Mouse (Mus musculus) MEL (cell line): ENCODE measurements around the gene Far2. TPM values are rescaled to one million over a fixed set of nuclear protein-coding genes. Genes with fewer than 3 reads are reported as not detected.

Source experiments
- DNase-seq: peaks from one replicate; pipeline ENCODE4 v3.0.0; 2011; ENCODE audit warnings: low read depth, low spot score
- H3K27ac ChIP-seq: 2 replicates; pipeline ENCODE4 v1.5.1; 2012; ENCODE audit warnings: low read depth, mild to moderate bottlenecking, control low read depth, low read length, moderate library complexity; ENCODE audit not compliant: control insufficient read depth
- H3K27me3 ChIP-seq, 2 experiments: fragments of 150-350 bp in 1 of 2; sonication (generic) in 1 of 2; 2 replicates each; pipeline ENCODE4 v1.6.1; 2012; ENCODE audit warnings: low read length in 2 of 2, mild to moderate bottlenecking in 2 of 2, improper control_type of control experiment in 1 of 2, moderate library complexity in 1 of 2; ENCODE audit not compliant: insufficient read depth in 2 of 2, control insufficient read depth in 1 of 2
- H3K36me3 ChIP-seq, 2 experiments: 2 replicates each; pipeline ENCODE4 v1.6.1; 2012 to 2014; ENCODE audit warnings: low read length in 2 of 2, improper control_type of control experiment in 1 of 2, inconsistent platforms in 1 of 2, mild to moderate bottlenecking in 1 of 2; ENCODE audit not compliant: insufficient read depth in 2 of 2, control insufficient read depth in 1 of 2
- H3K4me1 ChIP-seq, 2 experiments: fragments of 150-350 bp in 1 of 2; sonication (generic) in 1 of 2; 2 replicates each; pipeline ENCODE4 v1.6.1; 2012; ENCODE audit warnings: low read length in 2 of 2, improper control_type of control experiment in 1 of 2, mild to moderate bottlenecking in 1 of 2; ENCODE audit not compliant: insufficient read depth in 2 of 2, control insufficient read depth in 1 of 2
- H3K4me3 ChIP-seq, 2 experiments: fragments of 150-350 bp in 1 of 2; sonication (generic) in 1 of 2; 2 replicates each; pipeline ENCODE4 v1.5.1; 2012; ENCODE audit warnings: low read depth in 2 of 2, low read length in 2 of 2, mild to moderate bottlenecking in 2 of 2, moderate library complexity in 2 of 2, control low read depth in 1 of 2, improper control_type of control experiment in 1 of 2; ENCODE audit not compliant: control insufficient read depth in 1 of 2, insufficient read depth in 1 of 2
- H3K79me2 ChIP-seq: 2 replicates; pipeline ENCODE4 v1.6.1; 2012; ENCODE audit warnings: mild to moderate bottlenecking, low read length, moderate library complexity; ENCODE audit not compliant: control insufficient read depth, poor library complexity, insufficient read depth
- H3K9ac ChIP-seq: 2 replicates; pipeline ENCODE4 v1.6.1; 2012; ENCODE audit warnings: low read depth, mild to moderate bottlenecking, control low read depth, low read length, moderate library complexity; ENCODE audit not compliant: control insufficient read depth, poor library complexity, severe bottlenecking
- H3K9me3 ChIP-seq: fragments of 150-350 bp; sonication (generic); replicated peaks from 2 replicates; pipeline ENCODE4 v1.6.1; 2012; ENCODE audit warnings: mild to moderate bottlenecking, low read length, improper control_type of control experiment, moderate library complexity; ENCODE audit not compliant: insufficient read depth
- BHLHE40 ChIP-seq: IDR thresholded peaks from 2 replicates; pipeline ENCODE4 v1.6.1; 2012; ENCODE audit warnings: low read depth, mild to moderate bottlenecking, inconsistent platforms, low read length, improper control_type of control experiment, borderline replicate concordance
- CHD1 ChIP-seq: IDR thresholded peaks from 2 replicates; pipeline ENCODE4 v1.6.1; 2012; ENCODE audit warnings: low read depth, mild to moderate bottlenecking, inconsistent platforms, low read length, improper control_type of control experiment
- CHD2 ChIP-seq: IDR thresholded peaks from 2 replicates; pipeline ENCODE4 v1.6.1; 2011; ENCODE audit warnings: low read length, improper control_type of control experiment
- CTCF ChIP-seq, 3 experiments: IDR thresholded peaks in 2 of 3; conservative IDR thresholded peaks in 1 of 3; 2 replicates each; pipeline ENCODE4 v1.5.1; 2011 to 2012; ENCODE audit warnings: low read length in 3 of 3, low read depth in 2 of 3, mild to moderate bottlenecking in 2 of 3, improper control_type of control experiment in 1 of 3, inconsistent platforms in 1 of 3, mixed read lengths in 1 of 3, moderate library complexity in 1 of 3; ENCODE audit not compliant: control insufficient read depth in 1 of 3, insufficient read depth in 1 of 3, poor library complexity in 1 of 3, severe bottlenecking in 1 of 3
- E2F4 ChIP-seq: IDR thresholded peaks from 2 replicates; pipeline ENCODE4 v1.6.1; 2011; ENCODE audit warnings: low read depth, low read length, improper control_type of control experiment, borderline replicate concordance
- ELF1 ChIP-seq: IDR thresholded peaks from 2 replicates; pipeline ENCODE4 v1.6.1; 2014; ENCODE audit warnings: low read depth, mild to moderate bottlenecking, inconsistent platforms, low read length, improper control_type of control experiment, moderate library complexity
- EP300 ChIP-seq, 2 experiments: IDR thresholded peaks; 2 replicates each; pipeline ENCODE4 v1.6.1; 2011; ENCODE audit warnings: improper control_type of control experiment in 2 of 2, low read length in 2 of 2, low read depth in 1 of 2, mild to moderate bottlenecking in 1 of 2
- ETS1 ChIP-seq: IDR thresholded peaks from 2 replicates; pipeline ENCODE4 v1.6.1; 2012; ENCODE audit warnings: low read depth, mild to moderate bottlenecking, inconsistent platforms, low read length, improper control_type of control experiment, moderate library complexity
- GABPA ChIP-seq: IDR thresholded peaks from 2 replicates; pipeline ENCODE4 v1.6.1; 2012; ENCODE audit warnings: low read depth, mild to moderate bottlenecking, inconsistent platforms, low read length, improper control_type of control experiment, moderate library complexity
- GATA1 ChIP-seq: IDR thresholded peaks from 2 replicates; pipeline ENCODE4 v1.6.1; 2011; ENCODE audit warnings: low read depth, low read length, improper control_type of control experiment
- HCFC1 ChIP-seq: IDR thresholded peaks from 2 replicates; pipeline ENCODE4 v1.6.1; 2012; ENCODE audit warnings: low read depth, mild to moderate bottlenecking, inconsistent platforms, low read length, improper control_type of control experiment, moderate library complexity
- JUND ChIP-seq: IDR thresholded peaks from 2 replicates; pipeline ENCODE4 v1.6.1; 2011; ENCODE audit warnings: low read depth, mild to moderate bottlenecking, improper control_type of control experiment, low read length
- KAT2A ChIP-seq: conservative IDR thresholded peaks from 2 replicates; pipeline ENCODE4 v1.6.1; 2012; ENCODE audit warnings: low read depth, low read length, improper control_type of control experiment, inconsistent platforms
- MAFK ChIP-seq: IDR thresholded peaks from 2 replicates; pipeline ENCODE4 v1.6.1; 2011; ENCODE audit warnings: low read depth, mild to moderate bottlenecking, low read length, improper control_type of control experiment, borderline replicate concordance
- MAZ ChIP-seq: IDR thresholded peaks from 2 replicates; pipeline ENCODE4 v1.6.1; 2012; ENCODE audit warnings: low read depth, mild to moderate bottlenecking, inconsistent platforms, low read length, improper control_type of control experiment
- MEF2A ChIP-seq: IDR thresholded peaks from 2 replicates; pipeline ENCODE4 v1.6.1; 2014; ENCODE audit warnings: low read depth, mild to moderate bottlenecking, inconsistent platforms, low read length, improper control_type of control experiment; ENCODE audit not compliant: poor library complexity, insufficient replicate concordance, severe bottlenecking; ENCODE audit errors: extremely low read depth
- MXI1 ChIP-seq: IDR thresholded peaks from 2 replicates; pipeline ENCODE4 v1.6.1; 2011; ENCODE audit warnings: mild to moderate bottlenecking, low read depth, low read length, improper control_type of control experiment
- MYB ChIP-seq: IDR thresholded peaks from 2 replicates; pipeline ENCODE4 v1.6.1; 2011; ENCODE audit warnings: mild to moderate bottlenecking, low read depth, low read length, improper control_type of control experiment
- MYC ChIP-seq: IDR thresholded peaks from 2 replicates; pipeline ENCODE4 v1.6.1; 2011; ENCODE audit warnings: low read depth, mild to moderate bottlenecking, low read length, improper control_type of control experiment, moderate library complexity
- NELFE ChIP-seq: IDR thresholded peaks from 2 replicates; pipeline ENCODE4 v1.6.1; 2011; ENCODE audit warnings: low read depth, low read length, improper control_type of control experiment
- NRF1 ChIP-seq: IDR thresholded peaks from 2 replicates; pipeline ENCODE4 v1.6.1; 2014; ENCODE audit warnings: low read depth, mild to moderate bottlenecking, inconsistent platforms, low read length, improper control_type of control experiment, moderate library complexity; ENCODE audit not compliant: poor library complexity, insufficient read depth, severe bottlenecking
- POLR2A ChIP-seq, 2 experiments: IDR thresholded peaks; 2 replicates each; pipeline ENCODE4 v1.6.1; 2011 to 2012; ENCODE audit warnings: low read length in 2 of 2, mild to moderate bottlenecking in 2 of 2, control low read depth in 1 of 2, improper control_type of control experiment in 1 of 2, low read depth in 1 of 2, moderate library complexity in 1 of 2; ENCODE audit not compliant: control insufficient read depth in 1 of 2, insufficient read depth in 1 of 2, poor library complexity in 1 of 2
- POLR2AphosphoS2 ChIP-seq: IDR thresholded peaks from 2 replicates; pipeline ENCODE4 v1.6.1; 2011; ENCODE audit warnings: low read length, improper control_type of control experiment
- POLR2AphosphoS5 ChIP-seq: IDR thresholded peaks from 2 replicates; pipeline ENCODE4 v1.6.1; 2012; ENCODE audit warnings: low read depth, borderline replicate concordance, mild to moderate bottlenecking, inconsistent platforms, low read length, moderate library complexity, mixed read lengths
- RAD21 ChIP-seq: IDR thresholded peaks from 2 replicates; pipeline ENCODE4 v1.6.1; 2011; ENCODE audit warnings: mild to moderate bottlenecking, low read depth, low read length, improper control_type of control experiment
- RCOR1 ChIP-seq: IDR thresholded peaks from 2 replicates; pipeline ENCODE4 v1.6.1; 2012; ENCODE audit warnings: low read depth, mild to moderate bottlenecking, inconsistent platforms, low read length, improper control_type of control experiment
- SIN3A ChIP-seq: IDR thresholded peaks from 2 replicates; pipeline ENCODE4 v1.6.1; 2012; ENCODE audit warnings: low read length, improper control_type of control experiment, inconsistent platforms
- SMC3 ChIP-seq: IDR thresholded peaks from 2 replicates; pipeline ENCODE4 v1.6.1; 2011; ENCODE audit warnings: low read depth, low read length, improper control_type of control experiment
- TAL1 ChIP-seq: IDR thresholded peaks from 2 replicates; pipeline ENCODE4 v1.6.1; 2012; ENCODE audit warnings: mild to moderate bottlenecking, inconsistent platforms, low read length, moderate library complexity, mixed read lengths
- TBP ChIP-seq: IDR thresholded peaks from 2 replicates; pipeline ENCODE4 v1.8.0; 2011; ENCODE audit warnings: low read depth, low read length, improper control_type of control experiment
- TCF12 ChIP-seq: IDR thresholded peaks from 2 replicates; pipeline ENCODE4 v1.6.1; 2014; ENCODE audit warnings: low read depth, mild to moderate bottlenecking, inconsistent platforms, low read length, improper control_type of control experiment, moderate library complexity
- UBTF ChIP-seq: IDR thresholded peaks from 2 replicates; pipeline ENCODE4 v1.6.1; 2012; ENCODE audit warnings: low read depth, mild to moderate bottlenecking, inconsistent platforms, low read length, improper control_type of control experiment, moderate library complexity, borderline replicate concordance; ENCODE audit not compliant: insufficient read depth
- USF1 ChIP-seq: IDR thresholded peaks from 2 replicates; pipeline ENCODE4 v1.6.1; 2014; ENCODE audit warnings: low read depth, mild to moderate bottlenecking, inconsistent platforms, low read length, improper control_type of control experiment, moderate library complexity
- USF2 ChIP-seq, 2 experiments: IDR thresholded peaks; 2 replicates each; pipeline ENCODE4 v1.6.1; 2011 to 2012; ENCODE audit warnings: improper control_type of control experiment in 2 of 2, low read length in 2 of 2, borderline replicate concordance in 1 of 2, inconsistent platforms in 1 of 2, low read depth in 1 of 2, mild to moderate bottlenecking in 1 of 2; ENCODE audit not compliant: insufficient read depth in 1 of 2
- ZC3H11A ChIP-seq: IDR thresholded peaks from 2 replicates; pipeline ENCODE4 v1.6.1; 2012; ENCODE audit warnings: low read depth, mild to moderate bottlenecking, inconsistent platforms, low read length, improper control_type of control experiment
- ZKSCAN1 ChIP-seq: IDR thresholded peaks from 2 replicates; pipeline ENCODE4 v1.6.1; 2012; ENCODE audit warnings: low read depth, mild to moderate bottlenecking, inconsistent platforms, low read length, improper control_type of control experiment, moderate library complexity
- ZMIZ1 ChIP-seq: IDR thresholded peaks from 2 replicates; pipeline ENCODE4 v1.6.1; 2012; ENCODE audit warnings: low read depth, mild to moderate bottlenecking, inconsistent platforms, low read length, improper control_type of control experiment, moderate library complexity
- ZNF384 ChIP-seq: IDR thresholded peaks from 2 replicates; pipeline ENCODE4 v1.6.1; 2012; ENCODE audit warnings: low read depth, mild to moderate bottlenecking, inconsistent platforms, low read length, improper control_type of control experiment
- polyA plus RNA-seq, 2 experiments: library from polyadenylated mRNA; stranded (reverse) in 1 of 2; unstranded in 1 of 2; fragments of >175 nt in 1 of 2; fragments of >200 nt in 1 of 2; gene quantifications; 2 replicates each; pipeline versions ENCODE4 v1.2.1 to v1.2.4; 2012; ENCODE audit warnings: low replicate concordance in 2 of 2, low read depth in 1 of 2; ENCODE audit not compliant: insufficient read length in 2 of 2, insufficient read depth in 1 of 2, missing spikeins in 1 of 2
- total RNA-seq: library from RNA; depleted of rRNA; stranded (reverse); fragments of 300-350 nt; gene quantifications from 2 replicates; pipeline ENCODE4 v1.2.3, GENCODE M21; 2012

Far2 gene
- total and polyA plus RNA-seq, 3 experiments: 0.81 to 2.8 TPM; not detected in 1

- Histone ChIP-seq H3K27ac (no peak overlapping the region), H3K4me1 (peaks cover 11 to 16% of the 10 kb centered on the region in 2 experiments)
- no peak for TF ChIP-seq NELFE
- no peak for TF ChIP-seq TCF12
- TF ChIP-seq GATA1: no peak
- TF ChIP-seq UBTF: no peak
- no peak for TF ChIP-seq ZMIZ1
- TF ChIP-seq MEF2A: no peak
- TF ChIP-seq EP300 (IDR thresholded peaks at IDR 0.05; ENCODE audit: low read depth in 1 of 2, low read length in 2 of 2): no peak
- TF ChIP-seq USF2 (IDR thresholded peaks at IDR 0.05; ENCODE audit: borderline replicate concordance in 1 of 2, insufficient read depth in 1 of 2, low read depth in 1 of 2, low read length in 2 of 2): no peak
- no peak for TF ChIP-seq USF1
- TF ChIP-seq POLR2AphosphoS2: no peak
- TF ChIP-seq MXI1: peak; percentile 43; the same call in 1 of the 2 replicates
- TF ChIP-seq RAD21: peak; percentile 65
- no peak for TF ChIP-seq TAL1
- no peak for TF ChIP-seq MAFK
- no peak for TF ChIP-seq KAT2A
- no peak for TF ChIP-seq E2F4
- TF ChIP-seq ELF1: peak; percentile 80
- peak; percentile 61 for TF ChIP-seq SMC3
- no peak for TF ChIP-seq GABPA
- no peak for TF ChIP-seq HCFC1
- TF ChIP-seq ZC3H11A: peak; percentile 33; the same call in 1 of the 2 replicates
- TF ChIP-seq RCOR1: no peak
- no peak for TF ChIP-seq MAZ
- peak; percentile 48; the same call in 1 of the 2 replicates for TF ChIP-seq SIN3A
- TF ChIP-seq ZKSCAN1: no peak
- no peak for TF ChIP-seq JUND
- no peak for TF ChIP-seq ETS1
- peak; percentile 83 for TF ChIP-seq MYC
- TF ChIP-seq POLR2A (IDR thresholded peaks at IDR 0.05; ENCODE audit: control insufficient read depth in 1 of 2, insufficient read depth in 1 of 2, low read depth in 1 of 2, low read length in 2 of 2, poor library complexity in 1 of 2): no peak
- no peak for TF ChIP-seq POLR2AphosphoS5
- TF ChIP-seq MYB: no peak
- no peak for TF ChIP-seq TBP
- no peak for TF ChIP-seq NRF1
- TF ChIP-seq ZNF384: no peak
- peak; percentile 51 to 74 (median 72) for TF ChIP-seq CTCF (IDR thresholded peaks at IDR 0.05 in 2 of 3, conservative IDR thresholded peaks at IDR 0.05 in 1 of 3; ENCODE audit: control insufficient read depth in 1 of 3, insufficient read depth in 1 of 3, low read depth in 2 of 3, low read length in 3 of 3, poor library complexity in 1 of 3, severe bottlenecking in 1 of 3)
- TF ChIP-seq CHD1: no peak
- no peak for TF ChIP-seq BHLHE40
- no peak for TF ChIP-seq CHD2
Observed at GRCm38 (mm10) chr6:148214765-148215164, 167.7 kb downstream of the Far2 start.

More at GRCm38 (mm10) chr6:148214765-148215164, 167.7 kb downstream of the Far2 start:
- Histone ChIP-seq H3K9ac (no peak overlapping the region), H3K4me3 (no peak overlapping the region), H3K36me3 (peaks cover 0 to 43% of the 10 kb centered on the region in 2 experiments; a peak in 2 of 4 replicates), H3K9me3 (no peaks in the 10 kb centered on the region), H3K79me2 (peaks cover 21% of the 10 kb centered on the region), H3K27me3 (no peaks in the 10 kb centered on the region)
- peak; percentile 76 for DNase-seq
